Mouse (Mus musculus) right cerebral cortex, postnatal 25 days (tissue): ENCODE data around the gene Gm8229.
"Not testable (repeated sequence)": the region's sequence is repeated elsewhere in the genome, so short reads cannot be mapped to it uniquely, and the experiment has no call there.

Source experiments
- DNase-seq: peaks from one replicate; pipeline ENCODE4 v3.0.0; 2022

The Gm8229 gene

DNA sequence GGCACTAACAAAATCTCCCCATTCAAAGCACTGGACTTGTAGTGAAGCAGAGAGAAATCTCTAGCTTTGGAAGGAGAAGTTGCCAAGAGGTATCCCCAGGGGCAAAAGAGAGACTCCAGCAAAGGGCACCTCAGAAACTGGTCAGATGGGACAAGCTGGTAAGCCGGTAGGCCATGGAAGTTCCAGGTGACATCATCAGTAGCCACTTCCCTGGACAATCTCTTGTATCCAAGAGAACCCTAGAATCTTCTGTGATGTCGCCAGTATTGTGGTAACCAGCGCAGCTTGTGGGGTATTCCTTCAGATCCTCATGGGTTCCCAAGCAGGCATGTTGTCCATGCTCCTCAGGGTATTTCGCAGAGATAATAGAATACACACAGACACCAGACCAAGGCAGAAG is at the start of gene Gm8229:
TSS of gene Gm8229 (plus strand) at position 301 of the 400 bp plus-strand sequence.
- not testable (repeated sequence) for DNase-seq

DNA sequence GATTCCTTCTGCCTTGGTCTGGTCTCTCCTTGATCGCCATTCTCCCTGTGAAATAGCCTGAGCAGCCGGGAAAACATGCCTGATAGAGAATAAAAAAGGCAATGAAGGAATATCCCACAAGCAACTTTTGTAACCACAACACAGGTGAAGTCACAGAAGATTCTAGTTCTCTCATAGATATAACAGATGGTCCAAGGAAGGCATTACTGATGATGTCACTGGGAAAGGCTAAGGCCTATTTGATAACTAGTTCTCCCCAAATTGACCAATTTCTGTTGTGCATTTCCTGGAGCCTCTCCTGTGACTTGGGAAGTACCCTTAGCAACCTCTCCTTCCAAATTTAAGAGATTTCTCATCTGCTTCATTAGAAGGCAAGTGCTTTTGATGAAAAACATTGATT is 26.7 kb upstream of the Gm8229 start, which contains the start of gene Gm5930:
TSS of gene Gm5930 (minus strand) at position 101 of the 400 bp plus-strand sequence.
- not testable (repeated sequence) for DNase-seq

DNA sequence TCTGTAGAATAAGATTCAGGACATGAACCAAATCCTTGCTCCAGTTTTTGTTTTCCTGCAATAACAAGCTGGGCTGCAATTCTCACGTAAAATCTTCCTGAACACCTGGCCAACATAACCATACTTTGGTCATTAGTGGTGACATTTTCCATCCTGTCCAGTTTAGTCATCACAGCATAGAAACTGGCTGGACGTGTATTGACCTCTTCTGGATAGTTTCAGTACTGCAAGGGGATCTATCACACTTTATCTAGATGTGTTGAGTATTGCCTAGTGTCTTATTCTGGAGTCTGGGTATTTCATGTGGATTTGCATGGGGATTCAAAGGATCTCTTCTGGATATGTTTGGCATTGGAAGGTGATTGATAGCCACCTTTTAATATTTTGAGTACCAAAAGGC is 3.7 kb upstream of the Gm8229 start:
- not testable (repeated sequence) for DNase-seq

DNA sequence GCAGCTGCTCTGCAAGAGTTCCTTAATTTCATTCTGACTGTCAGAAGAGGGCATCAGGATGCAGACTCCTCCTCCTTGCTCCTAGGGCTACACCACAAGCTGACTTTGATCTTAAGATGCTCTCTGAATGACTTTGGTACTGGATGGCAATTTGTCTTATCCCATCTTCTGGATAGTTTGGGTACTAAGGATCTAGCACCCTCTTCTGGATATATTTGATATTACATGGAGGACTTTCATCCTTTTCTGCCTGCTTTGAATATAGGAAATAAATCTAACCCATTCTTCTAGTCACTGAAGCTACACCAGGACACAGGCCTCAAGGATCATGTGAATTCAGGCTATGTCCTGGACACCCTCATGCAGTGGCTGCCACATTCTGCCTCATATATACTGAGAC is 2.9 kb upstream of the Gm8229 start:
- DNase-seq = not testable (repeated sequence)

DNA sequence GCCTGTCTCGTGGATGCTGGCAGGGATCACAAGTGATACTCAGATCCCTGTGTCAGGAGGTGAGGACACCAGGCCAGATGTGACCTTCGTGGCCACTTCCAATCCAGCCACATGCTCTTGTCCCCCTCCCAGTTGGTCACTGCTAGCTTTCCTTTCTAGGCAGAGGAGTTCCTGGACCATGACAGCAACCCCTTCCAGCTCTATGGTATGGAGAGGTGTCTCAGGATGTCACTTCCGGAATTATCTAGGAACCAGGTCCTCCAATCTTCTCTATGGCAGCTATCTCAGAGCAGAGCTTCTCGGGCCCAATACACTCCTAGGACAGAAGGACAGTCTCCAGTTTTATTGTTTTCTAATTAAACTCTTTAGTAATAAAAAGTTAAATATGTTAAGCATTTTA is 19.1 kb downstream of the Gm8229 start:
- DNase-seq = not testable (repeated sequence)

DNA sequence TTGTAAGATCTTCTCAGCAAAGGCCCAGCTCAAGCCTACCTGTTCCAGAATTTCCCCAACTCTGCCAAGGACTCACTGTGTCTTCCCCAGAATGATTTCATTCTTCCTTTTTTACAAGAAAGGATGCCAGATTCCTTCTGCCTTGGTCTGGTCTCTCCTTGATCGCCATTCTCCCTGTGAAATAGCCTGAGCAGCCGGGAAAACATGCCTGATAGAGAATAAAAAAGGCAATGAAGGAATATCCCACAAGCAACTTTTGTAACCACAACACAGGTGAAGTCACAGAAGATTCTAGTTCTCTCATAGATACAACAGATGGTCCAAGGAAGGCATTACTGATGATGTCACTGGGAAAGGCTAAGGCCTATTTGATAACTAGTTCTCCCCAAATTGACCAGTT is 45.4 kb downstream of the Gm8229 start, which contains the start of gene Gm3371:
TSS of gene Gm3371 (minus strand) at position 101 of the 400 bp plus-strand sequence.
- not testable (repeated sequence) for DNase-seq
